Mouse (Mus musculus) mesoderm, embryonic 11.5 days (tissue): ENCODE data around the gene Smarca2.
"Not testable (repeated sequence)": the region's sequence is repeated elsewhere in the genome, so short reads cannot be mapped to it uniquely, and the experiment has no call there.

ENCODE experiments used
- DNase-seq: peaks from one replicate; pipeline ENCODE4 v3.0.0-alpha.2; 2012; ENCODE audit warnings: low read depth, low spot score

The Smarca2 gene

DNA sequence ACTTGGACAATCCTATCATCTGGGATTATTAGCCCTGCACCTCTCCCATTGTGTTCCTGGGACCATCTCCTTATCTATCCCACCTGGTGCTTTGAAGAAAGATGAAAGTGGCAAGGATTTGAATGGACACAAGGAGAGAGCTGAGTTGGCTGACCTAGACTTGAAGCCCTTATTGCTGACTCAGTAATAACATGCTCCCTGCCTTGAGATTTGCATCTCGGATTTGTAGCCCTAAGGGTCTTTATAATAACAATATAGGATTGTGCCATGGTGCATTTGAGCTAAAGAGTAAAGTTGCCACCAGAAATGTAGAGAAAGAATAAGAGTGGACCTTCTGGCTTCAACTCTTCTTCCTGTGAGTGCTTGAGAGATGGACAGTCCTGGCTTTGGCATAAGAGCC lies 11.4 kb downstream of the Smarca2 start:
- no peak for DNase-seq

DNA sequence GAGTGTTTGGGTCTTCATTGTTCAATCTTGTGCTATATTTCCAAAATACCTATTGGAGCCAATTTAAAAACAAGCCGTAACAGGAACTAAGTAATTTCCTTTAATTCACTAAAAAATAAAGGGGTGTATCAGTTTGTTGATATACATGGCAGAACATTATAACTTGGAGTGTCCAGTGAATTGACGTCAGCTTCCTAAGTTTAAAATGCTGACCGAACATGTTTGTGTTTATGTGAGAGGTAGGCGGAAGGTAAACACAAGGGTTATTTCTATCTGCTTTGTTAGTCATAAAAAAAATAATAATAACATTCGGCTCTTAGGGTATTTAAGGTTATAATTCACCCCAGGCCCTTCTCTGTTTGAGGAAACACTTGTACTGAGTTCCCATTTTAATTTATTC lies 12.4 kb downstream of the Smarca2 start:
- DNase-seq, result no peak

DNA sequence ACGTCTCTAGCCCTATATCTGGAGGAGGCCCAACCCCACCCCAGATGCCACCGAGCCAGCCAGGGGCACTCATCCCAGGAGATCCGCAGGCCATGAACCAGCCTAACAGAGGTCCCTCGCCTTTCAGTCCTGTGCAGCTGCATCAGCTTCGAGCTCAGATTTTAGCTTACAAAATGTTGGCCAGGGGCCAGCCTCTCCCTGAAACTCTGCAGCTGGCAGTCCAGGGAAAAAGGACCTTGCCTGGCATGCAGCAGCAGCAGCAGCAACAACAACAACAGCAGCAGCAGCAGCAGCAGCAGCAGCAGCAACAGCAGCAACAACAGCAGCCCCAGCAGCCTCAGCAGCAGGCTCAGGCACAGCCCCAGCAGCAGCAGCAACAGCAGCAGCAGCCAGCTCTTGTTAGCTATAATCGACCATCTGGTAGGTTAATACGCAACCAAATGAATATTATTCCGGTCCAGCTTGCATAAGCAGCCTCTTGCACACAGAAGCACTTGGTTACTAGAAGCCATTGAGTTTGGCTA lies 25.9 kb downstream of the Smarca2 start:
- DNase-seq, result no peak

DNA sequence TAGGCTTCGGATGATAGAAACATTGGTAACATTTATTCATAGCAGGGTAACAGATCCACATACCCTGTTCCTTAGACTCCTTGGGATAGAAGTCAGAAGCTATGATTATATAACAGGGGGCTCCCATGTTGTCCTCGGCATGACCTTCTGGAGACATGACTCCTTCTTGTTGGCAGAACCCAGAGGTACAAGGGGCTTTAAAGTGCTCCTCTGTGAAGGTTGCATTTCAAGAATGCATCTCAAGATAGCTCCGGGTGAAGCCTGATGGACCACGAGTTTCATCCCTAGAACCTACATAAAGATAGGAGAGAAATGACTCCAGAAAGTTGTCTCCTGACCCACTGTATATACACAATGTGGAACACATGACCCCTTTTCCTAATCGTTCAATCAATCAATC lies 27.4 kb downstream of the Smarca2 start:
- DNase-seq, result no peak

DNA sequence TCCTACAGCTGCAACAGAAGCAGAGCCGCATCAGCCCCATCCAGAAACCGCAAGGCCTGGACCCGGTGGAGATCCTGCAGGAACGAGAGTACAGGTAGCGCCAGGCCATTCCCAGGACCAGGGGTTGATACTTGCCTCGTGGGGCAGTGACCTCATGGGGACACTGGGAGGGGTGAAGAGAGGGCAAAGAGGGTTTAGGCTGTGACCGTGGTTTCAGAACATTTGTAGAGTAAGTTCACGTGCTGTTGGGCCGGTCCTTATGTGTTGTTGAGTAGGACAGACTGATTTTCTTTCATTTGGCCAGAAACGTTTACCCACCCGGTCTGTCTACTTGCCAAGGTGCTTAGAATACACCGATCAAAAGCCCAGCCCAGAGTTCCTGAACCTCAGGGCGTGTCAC lies 35.7 kb downstream of the Smarca2 start:
- DNase-seq, result no peak

DNA sequence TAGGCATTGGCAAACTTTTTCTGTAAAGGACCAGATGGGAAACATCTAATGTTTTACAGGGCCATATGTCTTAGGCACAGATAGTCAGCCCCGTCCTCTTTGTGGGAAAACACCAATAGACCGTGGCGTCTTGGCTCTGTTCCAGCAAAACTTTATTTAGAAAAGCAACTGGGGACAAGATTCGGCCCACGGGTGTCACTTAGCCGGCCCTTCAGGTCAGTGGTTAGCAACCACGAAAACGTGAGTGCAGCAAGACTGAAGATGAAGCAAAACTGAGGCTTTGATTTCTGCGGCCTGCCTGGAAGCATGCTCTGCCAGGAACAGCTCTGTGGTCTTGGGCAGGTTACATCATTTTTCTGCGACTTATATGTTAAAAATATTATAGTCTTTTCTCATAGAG lies 36.4 kb downstream of the Smarca2 start:
- DNase-seq, result no peak

DNA sequence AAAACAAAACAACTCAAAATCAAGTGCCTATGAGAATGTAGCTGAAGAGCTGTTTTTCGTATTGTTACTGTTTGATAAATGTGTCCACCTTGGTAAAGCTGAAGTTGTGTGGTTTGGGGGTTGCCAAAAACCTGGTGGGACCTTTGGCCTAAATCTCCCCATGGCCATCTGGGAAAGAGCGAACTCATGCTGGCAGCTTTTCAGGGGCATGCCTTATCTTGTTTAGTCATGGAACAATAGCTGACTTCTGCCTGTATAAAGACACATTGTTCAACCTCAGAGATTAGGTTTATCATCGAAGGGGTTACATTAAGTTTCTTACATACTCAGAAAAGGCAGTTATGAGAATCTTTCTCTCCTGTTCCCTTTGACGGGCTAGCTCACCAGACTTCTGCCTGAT lies 38.2 kb downstream of the Smarca2 start:
- DNase-seq, result no peak

DNA sequence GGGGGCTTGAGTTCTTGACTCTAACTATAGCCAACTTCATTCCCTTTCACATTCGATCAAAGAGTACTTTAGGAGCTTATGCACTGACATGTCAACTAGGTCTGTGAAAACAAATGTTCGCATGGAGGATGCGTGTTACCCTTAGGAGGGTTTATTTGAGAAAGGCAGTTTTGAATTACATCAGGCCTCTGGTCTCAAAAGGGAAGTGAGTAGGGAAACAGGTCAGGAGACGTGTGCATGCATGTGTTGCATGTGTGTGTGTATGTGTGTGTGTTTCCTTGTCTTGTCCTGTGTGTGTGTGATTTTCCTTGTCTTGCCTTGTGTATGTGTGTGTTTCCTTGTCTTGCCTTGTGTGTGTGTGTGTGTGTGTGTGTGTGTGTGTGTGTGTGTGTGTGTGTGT lies 39.1 kb downstream of the Smarca2 start:
- no peak for DNase-seq

DNA sequence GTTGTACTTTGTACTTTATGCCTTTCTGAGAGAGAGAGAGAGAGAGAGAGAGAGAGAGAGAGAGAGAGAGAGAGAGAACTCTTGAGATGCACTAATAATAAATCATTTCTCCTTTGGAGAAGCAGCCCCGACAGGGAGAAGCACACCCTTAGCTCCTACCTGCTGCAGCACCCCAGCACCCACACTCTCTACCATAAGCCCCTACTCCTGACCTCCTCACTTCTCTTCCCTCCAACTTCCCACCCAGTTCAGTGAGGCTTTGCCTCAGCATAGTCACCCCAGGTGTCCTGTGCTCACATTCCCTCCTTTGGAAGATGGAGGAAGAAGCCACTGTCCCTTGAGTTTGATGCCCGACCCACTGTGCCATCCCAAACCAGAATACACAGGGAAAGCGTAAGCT lies 40.2 kb downstream of the Smarca2 start:
- no peak for DNase-seq

DNA sequence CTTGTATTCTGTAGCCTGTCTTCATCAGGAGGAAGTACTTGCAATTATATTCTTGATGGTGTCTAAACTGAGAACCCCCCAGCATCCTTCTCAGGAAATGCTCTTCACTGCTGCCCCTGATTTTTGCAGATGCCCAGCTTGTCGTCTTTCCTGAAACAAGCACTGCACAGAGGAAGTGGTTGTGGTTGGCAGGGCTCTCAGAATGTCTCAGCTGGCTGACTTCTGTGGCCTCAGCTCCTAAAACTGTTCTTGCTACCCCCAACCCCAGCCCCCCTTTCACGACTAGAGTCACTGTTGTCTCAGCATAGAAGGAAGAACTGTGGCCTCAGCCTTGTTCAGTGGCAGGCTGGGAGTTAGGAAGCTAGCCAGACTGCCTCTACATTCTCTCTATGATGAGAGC lies 41.3 kb downstream of the Smarca2 start:
- no peak for DNase-seq

DNA sequence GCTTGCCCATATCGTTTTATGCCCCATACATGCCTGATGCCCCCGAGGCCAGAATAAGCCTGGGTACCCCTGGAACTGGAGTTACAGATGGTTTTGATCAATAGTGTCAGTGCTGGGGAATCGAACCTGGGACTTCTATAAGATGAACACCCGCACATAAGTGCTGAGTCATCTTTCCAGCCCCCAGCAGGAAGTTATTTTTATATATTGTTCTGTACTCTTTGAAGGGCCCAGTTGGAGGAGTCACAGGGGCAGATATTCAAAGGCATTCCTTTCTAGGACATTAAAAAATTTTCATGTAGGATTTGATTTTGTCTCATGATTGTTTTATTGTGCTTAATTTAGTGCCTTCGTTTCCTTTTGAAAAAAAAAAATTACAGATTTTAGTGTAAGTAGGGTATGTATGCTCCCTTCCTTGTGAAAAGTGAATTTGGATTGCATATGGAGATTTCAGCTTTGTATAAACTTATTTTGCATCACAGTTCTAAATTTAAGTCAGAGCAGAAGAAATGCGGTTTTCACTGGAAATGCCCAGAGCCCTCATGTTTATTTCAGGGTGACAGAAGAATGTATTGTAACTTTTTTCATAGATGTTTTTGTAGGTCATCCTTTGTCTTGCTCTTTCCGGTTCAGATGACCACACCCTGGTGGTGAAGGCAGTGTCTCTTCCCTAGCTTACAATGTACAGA lies 45.9 kb downstream of the Smarca2 start:
- no peak for DNase-seq

DNA sequence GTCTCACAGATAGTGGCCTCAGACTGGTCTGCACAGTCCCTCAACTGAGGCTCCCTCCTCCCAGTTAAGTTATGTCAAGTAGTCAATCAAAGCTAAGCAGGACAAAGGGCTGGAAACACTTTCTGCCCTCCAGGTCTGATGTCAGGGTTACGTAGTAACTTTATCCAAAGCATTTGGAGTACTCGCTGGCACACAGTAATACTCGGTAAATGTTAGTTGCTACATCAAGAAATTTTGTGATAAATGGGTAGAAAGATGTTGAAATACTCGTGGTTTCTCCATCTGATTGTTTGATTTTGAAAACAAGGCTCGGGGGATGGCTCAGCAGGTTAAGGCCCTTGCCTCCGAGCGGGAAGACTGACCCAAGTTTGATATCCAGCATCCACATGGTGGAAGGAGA lies 53.5 kb downstream of the Smarca2 start:
- DNase-seq, result no peak

DNA sequence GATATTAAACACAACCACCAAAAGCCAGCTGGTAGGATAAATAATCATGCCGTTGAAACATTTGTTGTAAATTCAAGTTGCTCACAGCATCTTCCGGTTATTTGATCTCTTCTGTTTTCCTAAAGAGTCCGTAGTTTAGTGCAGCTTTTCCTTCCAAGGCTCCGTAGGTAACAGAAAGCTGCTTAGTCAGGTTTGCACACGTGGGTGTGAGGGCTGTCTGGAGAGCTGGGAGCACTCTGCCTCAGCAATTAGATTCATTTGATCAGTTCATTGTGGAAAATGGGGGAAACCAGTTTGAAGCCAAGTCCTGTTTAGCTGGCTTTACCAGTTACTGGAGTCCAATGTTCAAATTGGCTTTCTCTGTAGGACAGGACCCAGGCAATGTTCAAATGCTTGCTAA lies 55.1 kb downstream of the Smarca2 start:
- no peak for DNase-seq

DNA sequence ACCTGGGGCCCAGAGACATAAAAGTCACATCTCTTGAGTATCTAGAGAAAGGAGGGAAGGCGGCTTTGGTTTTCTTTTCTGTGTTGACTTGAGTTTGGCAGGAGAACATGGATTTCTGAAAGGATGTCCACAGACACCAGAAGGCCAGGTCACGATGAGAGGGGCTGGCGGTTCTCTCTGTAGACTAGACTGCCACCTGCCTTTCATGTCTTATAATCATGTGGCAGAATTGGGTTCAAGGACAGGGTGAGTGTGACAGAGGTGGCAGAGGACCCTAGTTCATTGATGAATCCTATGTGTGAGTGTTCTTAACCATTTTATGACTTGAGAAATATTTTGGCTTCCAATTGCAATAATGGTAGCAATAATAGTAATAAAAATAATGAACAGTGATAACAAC lies 56.3 kb downstream of the Smarca2 start:
- DNase-seq, result no peak

DNA sequence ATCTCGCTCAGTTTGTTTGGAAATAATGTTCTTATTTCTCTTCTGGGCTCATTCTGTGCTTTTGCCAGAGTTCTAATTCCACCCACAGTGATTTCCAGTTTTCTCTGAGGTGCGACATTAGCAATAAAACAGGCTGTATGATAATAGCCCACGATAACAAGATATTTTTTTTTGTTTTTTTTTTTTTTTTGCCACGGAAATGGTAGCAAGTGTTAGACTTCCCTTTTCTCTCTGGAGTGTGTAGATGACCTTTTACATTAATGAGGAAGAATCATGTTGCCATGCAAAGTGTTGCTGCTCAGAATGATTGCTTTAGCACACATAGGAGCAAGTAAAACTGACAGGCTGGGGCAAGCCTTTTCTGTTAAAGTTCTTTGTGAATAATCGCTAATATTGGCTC lies 61.5 kb downstream of the Smarca2 start:
- DNase-seq, result no peak

DNA sequence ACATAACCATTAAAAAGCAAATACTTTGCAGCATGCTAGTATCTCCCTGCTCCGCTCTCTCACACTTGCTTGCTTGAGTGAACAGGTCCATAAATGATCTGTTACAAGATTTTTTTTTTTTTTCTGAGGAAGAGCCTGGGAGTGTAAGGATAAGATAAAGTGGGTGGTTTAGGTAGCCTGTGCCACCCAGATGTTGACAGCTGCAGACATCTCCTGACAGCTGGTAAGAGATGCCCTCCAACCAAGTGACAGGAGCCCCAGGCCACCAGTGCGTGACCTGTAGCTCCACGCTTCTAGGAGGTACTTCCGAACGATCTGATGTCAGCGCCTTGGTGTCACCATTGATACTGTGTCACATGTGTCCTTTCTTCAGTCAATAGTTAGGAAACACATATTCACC lies 65.2 kb downstream of the Smarca2 start:
- DNase-seq, result no peak

DNA sequence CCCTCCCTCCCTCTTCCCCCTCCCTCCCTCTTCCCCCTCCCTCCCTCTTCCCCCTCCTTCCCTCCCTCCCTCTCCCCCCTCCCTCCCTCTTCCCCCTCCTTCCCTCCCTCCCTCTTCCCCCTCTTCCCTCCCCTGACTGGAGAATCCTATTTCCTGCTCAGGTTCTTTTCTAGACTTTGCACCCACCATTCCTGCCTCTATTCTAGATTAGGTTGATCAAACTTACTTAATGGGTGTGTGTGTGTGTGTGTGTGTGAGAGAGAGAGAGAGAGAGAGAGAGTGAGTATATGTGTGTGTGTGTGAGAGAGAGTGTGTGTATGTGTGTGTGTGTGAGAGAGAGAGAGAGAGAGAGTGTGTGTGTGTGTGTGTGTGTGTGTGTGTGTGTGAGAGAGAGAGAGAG lies 66.6 kb downstream of the Smarca2 start:
- not testable (repeated sequence) for DNase-seq

DNA sequence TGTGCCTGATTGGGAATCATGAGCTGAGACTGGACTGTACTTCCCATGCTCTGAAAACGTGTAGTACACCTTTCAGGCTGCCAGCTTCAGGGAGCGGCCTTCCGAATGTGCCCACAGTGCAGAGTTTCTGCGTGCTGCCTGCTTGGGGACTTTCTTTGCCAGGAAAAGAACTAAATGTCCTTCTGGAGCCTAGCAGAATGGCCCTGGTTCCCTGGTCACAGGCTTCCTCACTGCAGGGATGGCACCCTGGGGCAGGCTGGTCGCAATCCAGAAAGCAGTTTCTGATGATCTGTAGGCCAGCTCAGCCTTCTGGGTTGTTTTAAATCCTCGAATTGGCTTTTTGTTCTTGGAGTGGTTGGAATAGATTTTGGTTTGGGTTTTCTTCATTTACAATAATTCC lies 71.1 kb downstream of the Smarca2 start:
- DNase-seq, result no peak

DNA sequence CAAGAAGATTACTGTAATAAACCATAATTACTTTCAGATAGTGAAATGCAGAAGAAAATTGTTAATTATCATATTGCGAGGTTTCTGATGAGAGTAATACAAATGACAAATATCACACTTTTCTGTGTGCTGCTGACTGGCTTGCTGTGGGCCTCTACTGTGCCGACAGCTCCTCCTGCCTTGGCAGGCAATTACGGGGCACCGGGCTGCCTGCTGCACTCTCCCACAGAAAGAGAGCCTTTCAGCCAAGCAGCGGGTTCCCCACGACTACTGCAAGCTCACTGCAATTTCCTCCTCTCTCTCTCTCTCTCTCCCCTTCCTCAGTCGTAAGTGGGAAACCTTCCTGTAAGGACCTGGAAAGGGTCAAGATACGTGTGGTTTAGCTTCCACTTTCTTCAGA lies 73.7 kb downstream of the Smarca2 start:
- no peak for DNase-seq

DNA sequence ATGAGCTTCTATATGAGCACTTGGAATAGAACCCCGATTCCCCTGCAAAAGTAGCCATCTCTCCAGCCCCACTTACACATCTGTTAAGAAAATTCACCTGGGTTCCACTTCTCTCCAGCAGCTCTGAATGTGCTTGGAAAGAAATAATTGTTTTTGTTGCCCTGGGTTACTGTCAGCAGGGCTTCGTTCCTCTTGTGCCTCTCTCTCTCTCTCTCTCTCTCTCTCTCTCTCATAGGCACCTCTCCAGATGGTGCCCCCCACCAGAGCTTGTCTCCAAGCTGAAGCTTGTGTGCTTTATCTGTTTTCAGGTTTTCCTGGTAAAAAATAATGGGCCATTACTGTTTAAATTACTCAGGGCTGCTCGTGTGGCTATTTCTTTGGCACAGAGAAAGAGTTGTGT lies 74.8 kb downstream of the Smarca2 start:
- no peak for DNase-seq

DNA sequence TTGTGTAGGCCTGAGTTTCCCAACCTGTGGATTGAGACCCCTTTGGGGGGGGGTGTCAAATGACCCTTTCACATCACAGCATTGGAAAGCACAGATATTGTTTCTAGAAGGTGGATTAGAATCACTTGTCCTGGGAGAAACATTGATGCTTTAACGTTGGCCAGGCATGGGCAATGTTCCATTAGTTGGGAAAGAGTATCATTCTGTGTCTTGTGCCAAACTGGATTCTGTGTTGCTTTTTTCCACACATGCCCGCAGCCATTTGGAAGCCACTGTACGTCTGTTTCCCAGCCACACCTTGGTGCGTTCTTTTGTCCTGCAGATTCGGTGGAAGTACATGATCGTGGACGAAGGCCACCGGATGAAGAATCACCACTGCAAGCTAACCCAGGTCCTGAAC lies 76.7 kb downstream of the Smarca2 start:
- no peak for DNase-seq

DNA sequence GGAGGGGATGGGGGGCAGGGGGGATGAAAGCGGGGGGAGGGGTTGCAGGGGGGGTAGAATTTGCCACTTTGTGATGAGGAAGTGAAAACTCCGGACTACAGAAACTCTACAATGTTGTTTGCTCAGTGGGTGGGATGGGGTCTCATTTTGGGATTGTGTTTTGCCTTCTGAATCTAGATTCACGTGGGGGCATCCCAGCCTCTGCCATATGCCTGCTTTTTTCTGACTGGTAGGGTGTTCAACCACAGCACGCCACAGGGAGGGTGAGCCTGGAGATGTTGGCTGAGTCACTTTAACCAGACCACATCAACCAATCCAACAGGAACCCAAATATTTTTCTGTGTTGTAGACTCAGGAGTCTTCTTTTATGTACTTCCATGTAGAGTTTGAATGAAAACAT lies 77.3 kb downstream of the Smarca2 start:
- DNase-seq, result no peak

DNA sequence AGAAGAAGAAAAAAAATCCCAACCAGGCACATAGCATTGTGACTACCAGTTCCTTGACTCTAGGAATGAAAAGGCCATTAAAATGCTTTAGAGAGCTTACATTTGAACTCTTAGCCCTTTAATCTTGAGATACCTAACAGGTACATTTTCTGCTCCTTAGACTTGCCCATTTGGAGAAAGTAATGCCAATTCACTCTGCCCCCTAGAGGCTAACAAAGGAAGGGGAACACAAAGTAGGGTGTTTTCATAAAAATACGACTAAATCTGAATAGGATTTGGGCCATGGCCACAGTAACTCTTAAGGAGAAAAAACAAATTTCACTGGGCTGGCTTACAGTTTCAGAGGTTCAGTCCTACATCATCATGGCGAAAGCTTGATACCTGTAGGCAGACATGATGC lies 77.9 kb downstream of the Smarca2 start:
- no peak for DNase-seq

DNA sequence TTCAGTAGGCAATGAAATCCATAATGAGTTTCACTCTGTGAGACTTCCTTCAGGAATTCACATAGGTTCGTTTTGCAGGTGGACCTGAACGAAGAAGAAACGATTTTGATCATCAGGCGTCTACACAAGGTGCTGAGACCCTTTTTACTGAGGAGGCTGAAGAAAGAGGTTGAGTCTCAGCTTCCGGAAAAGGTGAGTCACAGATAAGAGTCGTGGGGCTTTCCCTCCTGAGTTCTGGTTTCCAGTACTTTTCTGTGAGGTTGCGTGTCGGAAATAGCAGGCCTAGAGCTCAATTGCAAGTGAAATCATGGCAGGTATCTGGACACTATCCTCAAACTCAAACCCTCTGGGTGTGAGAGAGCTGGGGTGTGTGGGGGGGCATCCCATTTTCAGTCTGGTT lies 78.9 kb downstream of the Smarca2 start:
- DNase-seq, result no peak
